Mouse (Mus musculus): ENCODE measurements around the gene Gpr107. TPM values are rescaled to one million over a fixed set of nuclear protein-coding genes. Genes with fewer than 3 reads are reported as not detected.
A peak's percentile ranks its signal among the peaks of the same experiment; 100 is the strongest.

The Gpr107 gene
- total RNA-seq, 2 experiments from 2014 or later, result 26.2 to 27.4 TPM

DNA sequence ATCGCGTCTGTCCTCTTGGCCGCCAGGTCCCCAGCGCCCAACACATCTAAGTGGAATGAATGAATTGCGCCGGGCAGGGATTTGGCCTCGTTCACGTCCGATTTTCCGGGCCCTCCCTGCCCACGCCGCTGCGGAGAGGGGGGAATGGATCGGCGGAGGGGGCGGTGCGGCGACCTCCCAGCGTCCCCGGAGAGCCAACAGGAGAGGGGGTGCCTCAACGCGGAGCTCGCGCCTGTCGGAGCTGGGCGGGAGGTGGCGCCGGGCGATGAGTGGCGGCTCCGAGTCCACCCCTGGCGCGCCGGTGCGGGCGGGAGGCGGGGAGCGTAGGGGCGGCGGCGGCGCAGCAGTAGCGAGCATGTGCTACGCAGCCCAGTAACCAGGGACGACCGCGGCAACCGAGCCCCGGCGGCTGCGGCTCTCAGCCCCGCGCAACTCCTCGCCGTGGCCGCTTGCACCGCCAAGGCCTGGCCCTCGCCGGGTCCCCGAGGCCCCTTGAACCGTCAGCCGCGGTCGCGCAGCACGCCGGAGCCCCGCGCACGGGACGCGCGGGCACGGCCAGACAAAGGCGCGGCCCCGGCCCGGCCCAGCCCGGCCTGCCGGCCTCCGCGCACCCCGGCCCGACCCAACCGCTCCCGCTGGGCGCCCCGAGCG is 93.5 kb downstream of the Gpr107 start, which contains the start of gene Ncs1:
Gene Ncs1, plus strand, starts transcription at position 333 of the 651 bp plus-strand sequence.
- peak; percentile 72 to 80 for DNase-seq

DNA sequence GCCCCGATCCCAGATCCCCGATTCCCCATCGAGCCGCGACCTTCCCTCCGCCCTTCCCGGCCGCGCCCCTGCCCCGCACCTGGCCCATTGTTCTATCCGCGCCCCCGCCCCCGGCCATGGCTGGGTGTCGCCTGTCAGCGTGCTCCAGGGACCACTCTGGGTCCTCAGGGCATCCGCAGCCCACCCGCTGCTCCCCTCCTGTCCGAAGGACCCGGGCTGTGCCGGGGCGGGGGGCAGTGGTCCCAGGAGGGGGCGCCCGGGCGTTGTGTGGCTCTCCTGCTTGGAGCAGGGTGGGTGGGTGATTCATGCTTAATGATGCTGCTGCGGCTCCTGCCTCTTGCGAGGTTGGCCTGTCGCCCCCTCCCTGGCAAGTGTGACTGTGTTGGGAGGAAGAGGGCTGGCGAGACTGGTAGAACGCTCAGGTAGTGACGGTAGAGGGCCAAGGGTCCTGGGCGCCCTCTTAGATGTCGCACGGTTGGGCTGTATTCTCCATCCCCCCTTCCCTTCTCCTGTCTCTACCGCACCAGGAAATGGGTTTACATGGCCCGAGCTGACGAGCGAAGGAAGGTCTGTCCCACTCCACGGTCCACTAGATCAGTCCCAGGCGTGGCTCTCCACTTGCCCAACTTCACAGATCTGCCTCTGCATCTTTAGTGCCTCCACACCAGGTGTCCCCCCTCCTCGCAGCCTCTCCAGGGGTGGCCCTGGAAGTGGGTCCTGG is 94.3 kb downstream of the Gpr107 start:
- DNase-seq, result no peak

DNA sequence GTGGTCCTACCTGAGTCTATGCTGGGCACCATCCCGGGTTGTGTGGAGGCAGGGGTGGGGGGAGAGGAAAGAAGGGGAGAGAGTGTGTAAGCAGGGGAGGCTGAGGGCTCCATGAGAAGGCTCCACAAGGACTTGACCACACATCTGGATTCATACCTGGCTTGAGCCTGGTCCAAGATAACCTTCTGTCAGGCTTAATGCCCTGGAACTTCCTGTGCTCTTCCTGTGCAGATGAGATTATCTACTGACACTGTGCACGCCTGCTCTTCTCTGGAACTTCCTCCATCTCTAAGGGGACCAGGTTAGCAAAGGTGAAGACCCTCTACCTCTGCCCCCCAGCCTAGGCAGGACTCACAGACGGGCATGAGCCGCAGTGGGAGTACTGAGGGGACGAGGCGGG is 96.7 kb downstream of the Gpr107 start:
- DNase-seq, result no peak

DNA sequence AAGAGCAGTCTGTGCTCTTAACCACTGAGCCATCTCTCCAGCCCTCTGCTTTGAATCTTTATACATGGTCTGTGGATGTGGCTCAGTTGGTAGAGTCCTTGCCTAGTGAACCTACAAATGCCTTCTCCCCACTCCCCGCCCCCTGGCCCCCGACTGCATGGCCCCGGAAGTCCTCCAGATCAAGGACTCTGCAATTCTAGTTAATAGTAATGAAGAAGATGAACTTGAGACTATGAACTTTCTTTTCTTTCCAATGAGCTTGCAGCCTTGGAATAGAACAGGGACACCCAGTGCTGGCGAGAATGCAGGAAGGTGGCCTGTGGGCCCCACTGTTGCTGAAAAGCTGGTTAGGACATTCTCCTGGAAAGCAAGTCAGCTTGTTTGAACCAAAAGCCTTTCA is 100.1 kb downstream of the Gpr107 start:
- DNase-seq, result no peak

DNA sequence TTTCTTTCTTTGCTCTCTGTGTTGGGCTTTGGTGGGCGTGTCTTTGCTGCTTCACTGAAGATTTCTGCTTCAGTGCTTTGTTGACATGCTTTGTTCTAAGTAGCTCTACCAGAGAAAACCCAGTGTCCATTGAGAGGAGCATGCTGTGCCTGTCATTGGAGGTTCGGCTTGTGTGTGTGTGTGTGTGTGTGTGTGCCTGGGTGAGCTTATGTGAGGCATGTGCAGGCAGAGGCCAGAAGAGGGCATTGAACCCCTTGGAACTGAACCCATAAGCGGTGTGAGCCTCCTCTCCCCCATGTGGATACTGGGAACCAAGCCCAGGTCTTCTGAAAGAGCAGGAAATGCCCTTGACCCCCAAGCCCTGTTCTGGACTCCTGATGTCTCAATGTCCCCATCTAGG is 101.3 kb downstream of the Gpr107 start:
- DNase-seq, result no peak

DNA sequence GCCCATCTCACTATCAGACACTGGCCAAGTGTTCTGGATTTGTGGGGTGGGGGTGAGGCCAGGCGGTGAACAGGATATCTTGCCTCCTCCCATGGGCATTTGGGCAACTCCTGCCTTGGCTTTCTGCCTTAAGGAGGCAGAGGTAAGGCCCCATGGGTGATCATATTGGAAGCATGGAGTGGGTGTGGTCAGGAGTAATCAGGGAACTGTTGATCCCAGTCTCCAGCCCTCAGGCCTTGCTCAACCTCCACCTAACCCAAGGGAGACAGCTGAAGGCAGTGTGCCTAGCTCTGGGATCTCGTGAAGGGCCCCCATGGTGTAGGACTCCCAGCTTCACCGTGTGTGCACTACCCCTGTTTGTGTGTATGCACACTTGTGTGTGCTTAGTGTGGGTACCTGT is 102.7 kb downstream of the Gpr107 start:
- DNase-seq, result no peak

DNA sequence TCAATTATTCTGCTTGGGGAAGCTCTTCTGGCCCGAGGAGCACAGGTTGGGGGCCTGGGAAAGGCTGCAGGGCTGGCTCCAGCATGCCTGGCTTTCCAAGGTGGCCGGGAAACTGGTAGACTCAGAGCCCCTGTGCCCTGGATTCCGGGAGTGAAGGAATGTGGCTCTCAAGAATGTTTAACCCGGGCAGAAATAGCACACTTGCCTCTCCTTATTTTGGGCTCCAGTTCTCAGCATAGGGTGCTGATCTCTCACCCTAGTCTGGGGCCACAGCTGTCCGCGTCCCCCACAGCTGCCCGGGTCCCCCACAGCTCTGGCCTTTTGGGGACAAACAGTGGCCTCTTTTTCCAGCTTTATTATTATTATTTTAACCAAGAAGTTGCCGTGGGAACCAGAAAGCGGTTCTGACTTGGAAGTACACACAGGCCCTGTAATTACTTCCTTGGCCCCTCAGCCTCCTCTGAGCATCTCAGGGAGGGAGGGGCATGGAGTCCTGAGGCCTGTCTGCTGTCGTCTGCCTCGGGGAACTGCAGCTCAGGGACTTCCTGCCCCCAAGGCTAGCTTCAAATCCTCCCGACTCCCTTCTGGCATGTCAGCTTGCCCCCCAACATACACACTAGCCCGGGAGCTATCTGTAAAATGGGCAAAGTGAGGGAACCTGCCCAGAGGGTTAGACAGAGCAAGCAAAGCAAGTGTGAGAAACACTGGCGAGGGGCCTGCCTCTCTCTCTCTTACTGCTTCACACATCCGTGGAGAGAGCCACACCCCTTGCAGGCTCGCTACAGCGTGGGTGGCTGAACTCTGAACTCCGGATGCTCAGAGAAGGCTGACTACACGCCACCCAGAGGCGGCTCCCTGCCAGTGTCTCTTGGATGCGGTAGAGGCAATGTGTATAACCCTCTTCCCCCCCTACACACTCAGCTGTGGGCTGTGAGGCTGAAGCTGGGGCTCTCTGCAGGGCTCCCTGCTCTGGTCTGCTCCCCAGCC is 104.1 kb downstream of the Gpr107 start:
- DNase-seq, result peak; percentile 66 to 79

DNA sequence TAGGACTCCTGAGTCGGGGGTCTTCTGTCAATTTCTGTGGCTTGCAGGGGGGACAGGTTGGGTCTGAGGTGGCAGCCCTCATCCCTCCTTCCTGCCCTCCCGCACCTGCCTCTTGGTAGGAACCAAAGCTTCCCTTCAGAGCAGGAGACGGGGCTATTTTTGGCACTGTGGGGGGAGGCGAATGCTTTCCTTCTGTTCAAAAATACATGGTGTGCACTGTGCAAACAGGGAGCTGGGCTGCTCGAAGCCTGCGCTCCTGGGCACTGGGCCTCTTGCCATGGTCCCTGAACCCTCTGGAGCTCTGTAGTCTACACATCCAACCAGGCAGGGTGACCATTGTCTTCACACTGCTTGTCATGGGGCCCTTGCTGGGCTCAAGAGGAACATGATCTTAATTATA is 105.0 kb downstream of the Gpr107 start:
- DNase-seq, result peak; percentile 31 to 41

DNA sequence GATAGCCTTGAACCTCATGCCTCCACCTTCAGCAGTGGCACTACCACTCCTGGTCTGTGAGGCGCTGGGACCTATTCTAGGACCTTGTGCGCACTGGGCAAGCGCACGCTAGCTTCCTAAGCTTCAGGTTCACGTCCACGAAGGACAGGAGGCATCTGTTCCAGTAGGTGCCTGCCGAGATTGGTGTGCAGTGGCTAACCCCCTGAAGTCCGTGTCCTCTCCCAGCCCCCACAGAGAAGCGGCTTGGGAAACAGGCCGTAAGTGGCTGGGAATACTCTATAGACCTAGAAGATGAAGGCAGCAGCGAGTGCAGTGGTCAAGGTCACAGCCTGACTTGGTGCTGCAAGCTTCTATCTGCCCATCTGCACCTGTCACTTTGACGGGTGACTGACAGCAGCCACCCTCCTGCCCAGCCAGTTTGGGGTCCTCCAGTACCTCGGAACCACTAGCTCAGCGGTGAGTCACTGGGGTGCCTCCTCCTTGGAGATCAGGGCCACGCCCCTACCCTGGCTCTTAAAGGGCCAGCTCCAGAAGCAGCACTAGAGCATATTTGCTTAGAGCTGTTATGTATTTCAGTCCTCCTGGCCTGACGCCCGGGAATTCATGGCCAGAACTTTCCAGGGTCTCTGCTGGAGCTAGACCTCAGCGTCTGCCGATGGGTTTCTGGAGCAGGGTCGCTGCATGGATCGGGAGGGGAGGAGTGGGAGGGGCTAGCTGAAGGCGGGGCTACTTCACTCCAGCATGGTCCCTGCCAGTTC is 106.7 kb downstream of the Gpr107 start:
- peak; percentile 87 to 88 for DNase-seq

DNA sequence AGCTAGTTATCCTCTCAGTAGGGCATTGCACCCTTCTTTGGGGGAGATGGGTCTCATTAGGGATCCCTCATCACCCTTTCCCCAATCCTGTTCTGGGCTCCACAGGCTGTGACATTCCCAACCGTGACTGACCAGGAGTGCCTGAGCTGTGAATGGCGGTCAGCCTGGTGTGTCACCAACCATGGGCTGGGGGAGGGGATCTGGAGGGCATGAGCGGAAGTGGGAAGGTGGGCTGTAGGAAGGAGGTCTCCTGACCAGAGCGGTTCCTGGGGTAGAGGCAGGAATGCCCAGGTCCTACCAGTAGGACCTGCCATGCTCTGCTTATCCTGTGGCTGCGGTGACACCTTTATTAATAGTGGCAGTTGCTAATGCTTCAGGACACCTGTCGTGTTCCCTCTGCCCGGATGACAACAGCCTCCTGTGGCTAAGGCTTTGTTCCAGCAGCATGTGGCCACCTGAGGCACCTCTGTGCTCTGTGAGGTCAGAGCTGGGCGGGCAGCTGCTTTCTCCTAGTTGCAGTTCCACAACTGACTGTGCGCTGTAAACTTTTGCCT is 107.3 kb downstream of the Gpr107 start:
- DNase-seq, result no peak

DNA sequence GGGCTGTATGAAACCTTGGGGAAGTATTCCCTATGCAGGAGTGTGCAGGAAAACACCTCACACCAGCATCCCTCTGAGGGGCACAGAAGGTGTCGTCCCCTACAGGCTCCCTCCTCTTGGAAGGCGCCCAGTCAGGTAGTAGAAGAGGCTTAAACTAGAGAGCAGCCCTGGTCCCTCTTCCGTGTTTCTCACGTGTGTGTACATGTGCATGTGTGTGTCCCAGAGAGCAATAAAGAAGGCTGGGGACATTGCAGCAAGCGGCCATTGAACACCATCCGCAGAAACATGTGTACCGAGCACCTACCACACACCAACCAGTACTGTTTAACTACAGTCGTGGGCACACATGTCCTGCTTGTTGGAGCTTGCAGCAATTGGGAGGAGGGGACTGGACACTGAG is 108.4 kb downstream of the Gpr107 start:
- DNase-seq, result no peak

DNA sequence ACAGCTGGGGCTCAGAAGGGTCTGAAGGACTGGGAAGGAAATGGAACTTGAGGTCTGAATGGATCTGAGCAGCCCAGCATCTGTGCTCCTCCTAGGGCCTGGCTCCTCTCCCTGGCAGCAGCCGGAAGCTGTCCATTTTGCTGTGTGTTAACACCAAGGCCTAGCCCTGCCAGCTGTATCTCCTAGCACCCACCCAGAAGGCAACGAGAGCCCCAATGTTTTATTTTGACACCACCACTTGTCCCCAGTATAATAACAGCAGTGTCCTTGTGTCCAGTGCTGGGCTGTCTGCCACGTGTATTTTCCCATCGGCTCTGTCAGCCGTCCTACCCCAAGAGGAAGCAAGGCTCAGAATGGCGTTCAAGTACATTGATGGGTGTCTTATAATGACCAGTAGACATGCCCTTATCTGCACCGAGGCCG is 110.9 kb downstream of the Gpr107 start:
- DNase-seq, result peak; percentile 44 to 63

DNA sequence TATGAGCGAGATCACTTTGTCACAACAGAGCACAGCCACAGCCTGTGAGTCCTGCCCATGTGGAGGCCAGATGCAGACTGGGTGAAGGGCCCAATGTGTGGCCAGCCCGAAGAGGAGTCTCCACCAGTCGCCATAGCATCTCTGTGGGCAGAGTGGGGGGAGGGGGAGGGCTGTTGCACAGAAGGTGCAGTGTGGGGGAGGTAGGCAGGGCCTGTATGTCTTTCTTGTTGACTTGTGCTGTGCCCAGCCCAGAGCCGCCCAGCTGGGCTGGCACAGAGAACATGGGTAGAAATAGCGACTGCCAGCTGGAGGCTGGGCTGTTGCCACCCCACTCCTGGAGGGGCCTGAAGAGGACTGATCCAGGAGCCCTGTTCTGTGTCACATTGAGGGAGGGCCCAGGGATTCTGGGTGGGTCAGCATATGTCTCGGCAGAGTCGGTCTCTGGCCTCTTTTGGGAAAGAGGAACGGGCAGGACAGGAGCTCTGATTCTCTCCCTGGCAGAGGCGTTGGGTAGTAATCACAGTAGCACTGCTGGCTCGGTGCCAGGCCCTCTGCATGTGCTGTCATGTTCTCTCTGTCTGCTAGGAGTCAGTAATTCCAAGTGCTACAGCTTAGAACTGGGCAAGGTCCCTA is 111.7 kb downstream of the Gpr107 start:
- DNase-seq, result peak; percentile 77 to 79

DNA sequence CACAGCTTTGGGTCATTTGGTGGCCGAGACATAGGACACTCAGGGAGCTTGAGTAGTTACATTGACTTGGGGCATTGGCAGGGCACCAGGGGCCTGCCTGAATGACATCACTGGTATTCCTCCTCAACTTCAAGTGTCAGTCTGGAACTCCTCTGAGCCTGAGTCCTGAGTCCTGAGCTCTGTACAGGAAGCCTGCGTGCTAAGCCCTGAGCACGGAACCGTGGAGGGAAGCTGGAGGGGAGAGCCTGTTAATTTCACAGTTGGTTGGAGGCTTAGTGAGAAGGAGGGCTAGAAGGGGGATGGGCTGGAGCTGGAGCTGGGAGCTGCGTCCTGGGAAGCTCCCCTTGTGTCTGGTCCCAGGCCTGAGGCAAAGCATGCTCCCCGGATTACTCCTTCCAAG is 115.3 kb downstream of the Gpr107 start:
- DNase-seq, result no peak

Other genes with a start within 250 kb of the Gpr107 start
- 1 to 10 TPM; 1.5 to 2.6 TPM for gene Ptges, start 222.5 kb upstream of the Gpr107 start, total RNA-seq (2021)
- gene Tor1b, start 199.4 kb upstream of the Gpr107 start, total RNA-seq (2021), result 10 to 100 TPM; 25.2 to 29.1 TPM
- 10 to 100 TPM in 1 of 2 experiments, 1 to 10 TPM in 1; 8.8 to 10.3 TPM for gene Tor1a, start 184.4 kb upstream of the Gpr107 start, total RNA-seq (2021)
- 10 to 100 TPM; 19.4 to 22.9 TPM for gene BC005624, start 170.1 kb upstream of the Gpr107 start, total RNA-seq (2021)
- 10 to 100 TPM; 50.1 to 53.8 TPM for gene Usp20, start 170.0 kb upstream of the Gpr107 start, total RNA-seq (2021)
- 10 to 100 TPM; 52.3 to 62.0 TPM for gene Fnbp1, start 10.3 kb upstream of the Gpr107 start, total RNA-seq (2021)
- 10 to 100 TPM; 12.2 to 12.7 TPM for gene Ncs1, start 93.5 kb downstream of the Gpr107 start, total RNA-seq (2021)
- 1 to 10 TPM; 6.1 to 7.3 TPM for gene Hmcn2, start 162.1 kb downstream of the Gpr107 start, total RNA-seq (2021)

Measured in heart, adult 18-20 months (tissue).